Mouse (Mus musculus) stomach, postnatal 0 days (tissue): ENCODE measurements around the gene Ugt1a10. TPM values are rescaled to one million over a fixed set of nuclear protein-coding genes. Genes with fewer than 3 reads are reported as not detected.
"Not testable (repeated sequence)": the region's sequence is repeated elsewhere in the genome, so short reads cannot be mapped to it uniquely, and the experiment has no call there.

Experiments
- ATAC-seq: fragments of 200-750 bp; cut with Nextera tagmentation; 2 replicates; pipeline ENCODE4 v1.8.0; 2017; ENCODE audit not compliant: low FRiP score, low TSS enrichment
- DNase-seq: peaks from one replicate; pipeline ENCODE4 v3.0.0-alpha.2; 2016; ENCODE audit warnings: low spot score
- H3K27ac ChIP-seq: fragments of 300-500 bp; sonication (generic); replicated peaks from 2 replicates; pipeline ENCODE4 v1.5.1; 2014; ENCODE audit warnings: mild to moderate bottlenecking, control low read depth
- H3K27me3 ChIP-seq: fragments of 300-500 bp; sonication (generic); 2 replicates; pipeline ENCODE4 v1.6.1; 2014; ENCODE audit warnings: low read length; ENCODE audit not compliant: control insufficient read depth, insufficient read depth
- H3K36me3 ChIP-seq: fragments of 300-500 bp; sonication (generic); 2 replicates; pipeline ENCODE4 v1.6.1; 2014; ENCODE audit warnings: low read length, mixed read lengths; ENCODE audit not compliant: control insufficient read depth, insufficient read depth
- H3K4me1 ChIP-seq: fragments of 300-500 bp; sonication (generic); replicated peaks from 2 replicates; pipeline ENCODE4 v1.6.1; 2014; ENCODE audit warnings: antibody characterized with exemption; ENCODE audit not compliant: control insufficient read depth, insufficient read depth
- H3K4me2 ChIP-seq: fragments of 300-500 bp; sonication (generic); replicated peaks from 2 replicates; pipeline ENCODE4 v1.6.1; 2014; ENCODE audit warnings: low read depth, mild to moderate bottlenecking, control low read depth, moderate library complexity
- H3K4me3 ChIP-seq: fragments of 300-500 bp; sonication (generic); 2 replicates; pipeline ENCODE4 v1.5.1; 2014; ENCODE audit warnings: low read depth, low read length, control low read depth
- H3K9ac ChIP-seq: fragments of 300-500 bp; sonication (generic); 2 replicates; pipeline ENCODE4 v1.6.1; 2014; ENCODE audit warnings: mild to moderate bottlenecking, low read length, control low read depth, mixed read lengths
- H3K9me3 ChIP-seq: fragments of 300-500 bp; sonication (generic); 2 replicates; pipeline ENCODE4 v1.6.1; 2016; ENCODE audit warnings: low read length; ENCODE audit not compliant: control insufficient read depth
- CTCF ChIP-seq: IDR thresholded peaks from 2 replicates; pipeline ENCODE4 v1.5.1; 2016; ENCODE audit warnings: antibody characterized with exemption, low read depth, mild to moderate bottlenecking, moderate library complexity
- EP300 ChIP-seq: optimal IDR thresholded peaks from 2 replicates; pipeline ENCODE3; 2016; ENCODE audit warnings: antibody characterized with exemption
- WGBS: fragments of 180-500 bp; shearing (Covaris S2); extraction: QIAGEN DNeasy Blood & Tissue Kit; methylation state at CpG from one replicate; pipeline ENCODE4 v1.1.7; 2014; 5-methylcytosine and 5-hydroxymethylcytosine counted together
- polyA plus RNA-seq: library from polyadenylated mRNA; unstranded; fragments of >200 nt; fragmentation: Nextera tagmentation; extraction: Ambion mirVana; gene quantifications from 2 replicates; pipeline ENCODE4 v1.2.1, GENCODE M21; 2015

Ugt1a10 gene
- polyA plus RNA-seq, 1 experiment from 2014 or later = not detected

DNA sequence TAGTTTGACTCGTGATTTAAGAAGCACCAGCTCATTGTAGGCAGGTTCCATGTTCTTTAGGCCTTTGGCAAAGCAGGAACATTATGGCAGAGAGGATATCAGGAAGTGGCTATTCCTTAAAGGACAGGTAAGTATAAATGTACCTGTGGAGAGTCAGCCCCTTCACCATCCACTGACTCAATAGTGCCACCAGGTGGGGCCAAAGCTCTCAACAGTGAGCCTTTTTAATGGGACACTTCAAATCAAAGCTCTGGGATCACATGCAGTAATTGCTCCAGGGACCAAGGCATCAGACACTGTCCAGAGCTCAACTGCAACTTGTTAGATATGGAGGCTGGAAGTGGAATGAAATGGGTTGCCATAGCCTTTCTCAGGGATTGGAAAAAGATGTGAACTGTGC, 66.3 kb downstream of the Ugt1a10 start:
- H3K4me3 ChIP-seq, H3K9me3 ChIP-seq, H3K36me3 ChIP-seq, H3K27me3 ChIP-seq, H3K4me2 ChIP-seq, H3K27ac ChIP-seq, H3K4me1 ChIP-seq, H3K9ac ChIP-seq: not testable (repeated sequence)
- ATAC-seq (peak; percentile 68; the same call in 1 of the 2 replicates), DNase-seq (peak; percentile 66)
- no CpG with 5 or more reads among the region's 1 CpGs for WGBS
- TF ChIP-seq CTCF = peak; percentile 71

DNA sequence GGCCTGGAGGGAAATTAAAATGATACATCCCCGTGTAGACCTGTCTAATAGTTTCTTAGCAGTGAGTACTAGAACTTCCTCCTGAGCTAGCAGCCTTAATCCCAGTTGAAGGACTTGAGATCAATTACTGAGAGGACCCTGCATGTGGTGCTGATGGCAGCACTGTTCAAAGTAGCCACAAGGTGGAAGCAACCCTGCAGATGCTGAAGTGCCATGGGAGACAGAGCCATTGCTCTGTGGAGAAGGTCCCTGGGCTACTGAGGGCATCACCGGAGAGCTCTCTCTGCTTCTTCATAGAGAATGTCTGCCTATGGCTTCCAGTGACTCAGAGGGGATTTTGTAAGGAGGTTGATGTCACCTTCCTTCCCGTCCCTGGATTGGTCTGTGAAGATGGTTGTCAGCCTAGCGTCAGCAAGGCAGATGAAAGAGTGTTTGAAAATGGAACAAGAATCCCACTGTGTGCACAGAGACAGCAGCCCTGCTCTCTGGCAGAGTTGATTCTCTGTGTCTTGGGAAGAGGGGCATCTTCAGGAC, 70.7 kb downstream of the Ugt1a10 start:
- not testable (repeated sequence) for H3K27me3 ChIP-seq, H3K4me3 ChIP-seq, H3K36me3 ChIP-seq, H3K4me1 ChIP-seq, H3K27ac ChIP-seq, H3K9ac ChIP-seq, DNase-seq, H3K9me3 ChIP-seq, ATAC-seq, H3K4me2 ChIP-seq
- 64% methylated on average over 3 of the region's 4 CpGs for WGBS
- peak; percentile 65 for TF ChIP-seq CTCF

DNA sequence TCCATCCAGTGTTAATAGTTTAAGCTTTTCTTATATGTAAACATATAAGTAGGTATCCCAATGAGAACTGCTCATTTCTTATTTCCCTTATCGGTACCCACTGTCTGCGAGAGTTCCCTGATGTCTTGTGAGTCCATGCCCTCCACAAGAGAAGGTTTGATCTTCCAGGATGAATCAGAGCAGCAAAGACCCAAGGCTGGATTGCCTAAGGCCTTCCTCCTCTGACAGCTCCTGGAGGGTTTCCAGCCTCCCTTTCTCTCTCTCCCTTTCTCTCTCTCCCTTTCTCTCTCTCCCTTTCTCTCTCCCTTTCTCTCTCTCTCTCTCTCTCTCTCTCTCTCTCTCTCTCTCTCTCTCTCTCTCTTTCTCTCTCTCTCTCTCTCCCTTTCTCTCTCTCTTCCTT, 73.9 kb downstream of the Ugt1a10 start:
- 65% methylated on average over 2 of the region's 2 CpGs for WGBS
- DNase-seq, H3K9ac ChIP-seq, H3K4me3 ChIP-seq, H3K27ac ChIP-seq, H3K4me2 ChIP-seq, H3K9me3 ChIP-seq, H3K36me3 ChIP-seq, ATAC-seq, H3K27me3 ChIP-seq, H3K4me1 ChIP-seq: not testable (repeated sequence)

DNA sequence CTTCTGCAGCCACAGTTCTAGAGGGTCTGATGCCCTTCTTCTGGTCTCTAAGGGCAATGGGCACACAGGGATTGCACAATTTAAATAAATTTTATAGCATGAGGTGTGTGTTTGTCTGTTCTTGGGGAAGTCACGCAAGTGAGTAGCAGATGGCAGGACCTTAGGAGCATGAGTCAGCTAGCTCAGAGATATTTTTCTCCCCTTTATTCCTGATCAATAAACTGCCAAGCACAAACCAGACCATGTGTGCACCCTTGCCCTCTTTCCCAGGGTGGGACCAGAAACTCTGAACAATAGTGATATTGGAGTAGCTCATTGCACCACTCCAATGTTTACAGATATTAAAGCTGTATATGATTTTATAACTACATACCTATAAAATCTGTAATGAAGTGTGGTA, 75.0 kb downstream of the Ugt1a10 start:
- H3K4me2 ChIP-seq, H3K4me3 ChIP-seq, H3K9ac ChIP-seq, H3K9me3 ChIP-seq, H3K36me3 ChIP-seq, H3K27me3 ChIP-seq, H3K4me1 ChIP-seq, H3K27ac ChIP-seq: not testable (repeated sequence)
- ATAC-seq = peak; percentile 61
- WGBS = 54% methylated on average over 1 of the region's 1 CpGs
- DNase-seq = peak; percentile 42

DNA sequence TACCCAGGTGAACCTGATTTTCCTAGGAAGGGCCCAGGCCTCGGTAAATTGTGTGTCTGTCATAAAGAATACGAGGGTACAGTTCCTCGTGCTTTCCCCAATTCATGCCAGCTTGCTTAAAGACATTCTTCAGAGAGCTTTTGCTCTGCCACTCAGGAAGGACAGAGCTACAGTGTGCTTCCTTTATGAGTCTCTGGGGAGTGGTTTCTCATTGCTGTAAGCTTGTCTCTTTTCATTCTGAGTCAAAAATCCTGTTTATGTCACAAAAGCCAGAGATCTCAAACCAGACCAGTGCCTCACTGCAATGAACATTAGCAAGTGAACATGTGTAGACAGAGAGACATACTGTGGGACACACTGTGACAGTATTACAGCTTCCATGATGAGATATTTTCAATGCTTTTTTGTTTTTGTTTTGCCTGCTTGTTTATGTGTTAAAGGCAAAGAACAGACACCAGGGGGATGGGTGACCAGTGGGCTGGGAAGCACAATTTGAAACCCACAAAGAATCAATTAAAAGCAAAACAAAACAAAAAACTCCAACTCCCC, 78.8 kb downstream of the Ugt1a10 start:
- Histone ChIP-seq H3K9me3 (no peaks in the 10 kb centered on the region), H3K4me3 (no peak overlapping the region), H3K4me1 (no peaks in the 10 kb centered on the region), H3K9ac (no peak overlapping the region), H3K4me2 (0 out of 2 replicates have a peak overlapping the region, but pooled peaks have one; percentile 18), H3K27me3 (no peaks in the 10 kb centered on the region), H3K27ac (peak overlapping the region; percentile 85), H3K36me3 (no peaks in the 10 kb centered on the region)
- ATAC-seq (no peak), DNase-seq (no peak)
- TF ChIP-seq EP300 (no peak), CTCF (no peak)
- WGBS = 55% methylated on average over 3 of the region's 3 CpGs

DNA sequence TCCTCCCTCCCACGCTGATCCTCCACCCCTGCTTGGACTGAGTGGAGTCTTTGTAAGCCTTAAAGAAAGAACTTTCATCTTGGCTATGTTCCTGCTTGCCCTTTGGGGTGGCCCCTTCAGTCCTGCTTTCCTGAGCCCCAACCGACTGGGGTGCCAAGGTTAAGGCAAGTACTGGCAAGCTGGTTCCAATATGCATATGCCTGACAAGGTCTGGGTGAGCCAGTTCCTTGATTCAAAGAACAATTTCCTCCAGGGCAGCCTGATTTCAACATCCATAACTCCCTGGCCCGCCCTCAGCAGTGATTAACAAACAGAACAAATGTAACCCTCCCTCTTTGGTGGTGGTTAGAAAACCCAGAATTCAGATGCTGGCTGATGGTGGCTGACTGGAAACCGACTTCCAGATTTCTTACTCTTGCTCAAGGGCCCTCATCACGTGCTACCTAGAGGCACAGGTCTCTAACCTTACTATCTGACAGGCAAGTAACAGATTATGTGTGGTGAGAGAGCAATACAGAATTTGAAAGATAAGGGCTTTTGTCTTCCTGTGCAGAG, 79.3 kb downstream of the Ugt1a10 start, which contains the start of gene Ugt1a6a:
Ugt1a6a (plus strand) TSS at position 353 of the 555 bp plus-strand sequence.
- DNase-seq = peak; percentile 53
- ATAC-seq = peak; percentile 76
- H3K4me2 ChIP-seq = peak within 1 kb of the TSS; percentile 35
- not testable (repeated sequence) for H3K4me3 ChIP-seq, H3K9me3 ChIP-seq, H3K4me1 ChIP-seq, H3K27me3 ChIP-seq, H3K9ac ChIP-seq, H3K36me3 ChIP-seq
- 21% methylated on average over 5 of the region's 5 CpGs for WGBS
- H3K27ac ChIP-seq = peak within 1 kb of the TSS; percentile 85

DNA sequence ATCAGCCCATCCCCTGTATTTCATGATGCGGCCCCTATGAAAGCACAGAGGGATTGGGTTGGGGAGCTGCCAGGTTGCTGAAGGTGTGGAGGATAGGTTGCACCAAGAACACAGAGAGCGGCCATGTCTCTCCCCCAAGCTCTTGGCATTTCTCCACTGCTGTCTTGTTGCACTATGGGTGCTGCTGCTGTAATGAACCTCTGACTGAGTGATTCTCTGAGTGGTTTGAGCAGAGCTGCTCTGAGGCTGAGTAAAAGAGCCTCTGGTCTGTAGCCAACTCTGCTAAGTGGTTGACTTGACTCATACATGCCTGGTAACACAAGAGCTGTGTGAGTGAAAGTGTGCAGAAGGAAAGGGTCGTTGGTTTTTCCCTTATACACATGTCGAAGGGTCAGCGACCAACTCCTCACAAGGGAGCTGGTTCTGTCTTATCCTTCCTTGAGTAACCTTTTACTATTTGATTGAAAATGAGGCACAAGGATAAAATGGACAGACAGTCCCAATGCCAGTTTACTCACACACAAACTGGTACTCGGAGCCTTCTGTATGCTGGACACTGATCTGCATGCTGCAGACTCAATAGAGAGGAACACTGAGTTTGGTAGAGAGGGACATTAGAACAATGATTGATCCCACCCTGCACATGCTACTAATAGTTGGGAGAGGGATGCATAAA, 80.2 kb downstream of the Ugt1a10 start:
- DNase-seq, H3K9ac ChIP-seq, H3K36me3 ChIP-seq, H3K9me3 ChIP-seq, H3K4me1 ChIP-seq, H3K27me3 ChIP-seq, H3K4me3 ChIP-seq: not testable (repeated sequence)
- ATAC-seq = peak; percentile 38
- Histone ChIP-seq H3K27ac (peak overlapping the region; percentile 45; the same call in 1 of the 2 replicates), H3K4me2 (peak overlapping the region; percentile 35)
- 68% methylated on average over 5 of the region's 6 CpGs for WGBS
